Mouse (Mus musculus) brain, embryonic 14.5 days (tissue): ENCODE measurements around the gene Scamp1.
A peak's percentile ranks its signal among the peaks of the same experiment; 100 is the strongest.

Experiments used
- CTCF ChIP-seq: fragments of 200-500 bp; IDR thresholded peaks from 2 replicates; pipeline ENCODE4 v1.5.1; 2012; ENCODE audit warnings: inconsistent platforms, mild to moderate bottlenecking, moderate library complexity, borderline replicate concordance; ENCODE audit not compliant: insufficient read depth, insufficient read length; ENCODE audit errors: extremely low read depth
- POLR2A ChIP-seq: fragments of 200-500 bp; IDR thresholded peaks from 2 replicates; pipeline ENCODE4 v1.6.1; 2012; ENCODE audit warnings: mild to moderate bottlenecking, inconsistent platforms, borderline replicate concordance; ENCODE audit not compliant: poor library complexity, insufficient read depth, insufficient read length, severe bottlenecking; ENCODE audit errors: extremely low read depth

GRCm38 (mm10) chr13:94205234-94205633 lies 80.4 kb downstream of the Scamp1 start:
- TF ChIP-seq CTCF (peak; percentile 85), POLR2A (no peak)
